Mouse (Mus musculus): Measurements from ENCODE around the gene Cdc20b. TPM values are rescaled to one million over a fixed set of nuclear protein-coding genes. Genes with fewer than 3 reads are reported as not detected.

Gene Cdc20b
- polyA plus RNA-seq, 1 experiment from 2014 or later = not detected

GRCm38 (mm10) chr13:113120324-113121237 lies 85.7 kb downstream of the Cdc20b start:
- no peak overlapping the region for H3K4me3 ChIP-seq
- H3K36me3 ChIP-seq = no peaks in the 10 kb centered on the region
- WGBS (ENCODE audit: insufficient replicate concordance) = 66% methylated on average over 17 of the region's 17 CpGs
- H3K9ac ChIP-seq = no peak overlapping the region
- no peak overlapping the region for H3K4me2 ChIP-seq
- no peak overlapping the region for H3K27ac ChIP-seq
- no peaks in the 10 kb centered on the region for H3K9me3 ChIP-seq (replicated peaks)
- no peaks in the 10 kb centered on the region for H3K27me3 ChIP-seq (replicated peaks)
- H3K4me1 ChIP-seq = no peaks in the 10 kb centered on the region
- ATAC-seq = no peak

GRCm38 (mm10) chr13:113121326-113121725 lies 86.4 kb downstream of the Cdc20b start:
- WGBS (ENCODE audit: insufficient replicate concordance) = 79% methylated on average over 14 of the region's 14 CpGs
- Histone ChIP-seq H3K9me3 (replicated peaks) (no peaks in the 10 kb centered on the region), H3K4me3 (no peak overlapping the region), H3K4me2 (no peak overlapping the region), H3K27me3 (replicated peaks) (no peaks in the 10 kb centered on the region), H3K4me1 (no peaks in the 10 kb centered on the region), H3K9ac (no peak overlapping the region), H3K36me3 (no peaks in the 10 kb centered on the region), H3K27ac (no peak overlapping the region)
- ATAC-seq = no peak

- no peak overlapping the region for H3K4me3 ChIP-seq
- H3K4me2 ChIP-seq = no peak overlapping the region
- H3K27me3 ChIP-seq (replicated peaks) = no peaks in the 10 kb centered on the region
- no peaks in the 10 kb centered on the region for H3K9me3 ChIP-seq (replicated peaks)
- no peak for ATAC-seq
- H3K36me3 ChIP-seq = no peaks in the 10 kb centered on the region
- H3K4me1 ChIP-seq = no peaks in the 10 kb centered on the region
- H3K27ac ChIP-seq = no peak overlapping the region
- WGBS (ENCODE audit: insufficient replicate concordance) = 76% methylated on average over 1 of the region's 1 CpGs
- no peak overlapping the region for H3K9ac ChIP-seq
Observed at GRCm38 (mm10) chr13:113129974-113130373, 95.1 kb downstream of the Cdc20b start.

GRCm38 (mm10) chr13:113139597-113139996 lies 104.7 kb downstream of the Cdc20b start:
- no peak for ATAC-seq
- Histone ChIP-seq H3K4me1 (no peaks in the 10 kb centered on the region), H3K9me3 (replicated peaks) (no peaks in the 10 kb centered on the region), H3K36me3 (no peaks in the 10 kb centered on the region), H3K4me3 (no peak overlapping the region), H3K27me3 (replicated peaks) (no peaks in the 10 kb centered on the region), H3K27ac (no peak overlapping the region), H3K9ac (no peak overlapping the region), H3K4me2 (no peak overlapping the region)
- WGBS (ENCODE audit: insufficient replicate concordance) = 88% methylated on average over 1 of the region's 1 CpGs

MicroRNAs within 50 kb of the gene (microRNA counts, 519-probe panel; counts per million panel counts)
- microRNA mmu-miR-449a (582 counts per million, percentile 70 among the panel's probes with 10 or more counts), microRNA mmu-miR-449b (582 counts per million, percentile 70 among the panel's probes with 10 or more counts), microRNA mmu-miR-449c (582 counts per million, percentile 70 among the panel's probes with 10 or more counts)

Small RNA genes within 50 kb of the gene (microRNA-seq; reads per million reads assigned to microRNA genes)
- gene Mir449a (81.5 reads per million, percentile 46 among the genes with 10 or more reads in this experiment), gene Mir449b (not detected), gene Mir449c (not detected)

Other genes starting within 250 kb of the Cdc20b start
- 28.6 and 30.8 TPM in 2 replicates for gene Plpp1, start 234.3 kb upstream of the Cdc20b start, polyA plus RNA-seq (2016; fragmentation: Nextera tagmentation; extraction: Ambion mirVana)
- gene Mtrex, start 107.7 kb upstream of the Cdc20b start, polyA plus RNA-seq (2016; fragmentation: Nextera tagmentation; extraction: Ambion mirVana) = 62.8 and 64.8 TPM in 2 replicates
- 17.8 and 18.3 TPM in 2 replicates for gene Dhx29, start 107.7 kb upstream of the Cdc20b start, polyA plus RNA-seq (2016; fragmentation: Nextera tagmentation; extraction: Ambion mirVana)
- 0.11 and 0.22 TPM in 2 replicates for gene Ccno, start 47.3 kb upstream of the Cdc20b start, polyA plus RNA-seq (2016; fragmentation: Nextera tagmentation; extraction: Ambion mirVana)
- not detected in 2 replicates for gene Mcidas, start 41.3 kb upstream of the Cdc20b start, polyA plus RNA-seq (2016; fragmentation: Nextera tagmentation; extraction: Ambion mirVana)
- gene Gpx8, start 11.3 kb downstream of the Cdc20b start, polyA plus RNA-seq (2016; fragmentation: Nextera tagmentation; extraction: Ambion mirVana) = 17.3 and 17.5 TPM in 2 replicates
- gene Gzma, start 65.9 kb downstream of the Cdc20b start, polyA plus RNA-seq (2016; fragmentation: Nextera tagmentation; extraction: Ambion mirVana) = not detected in 2 replicates
- gene Esm1, start 174.5 kb downstream of the Cdc20b start, polyA plus RNA-seq (2016; fragmentation: Nextera tagmentation; extraction: Ambion mirVana) = 1.6 and 1.8 TPM in 2 replicates
- not detected in 2 replicates for gene Gzmk, start 190.8 kb downstream of the Cdc20b start, polyA plus RNA-seq (2016; fragmentation: Nextera tagmentation; extraction: Ambion mirVana)